Mouse (Mus musculus): ENCODE measurements around the gene Hcn2. TPM values are rescaled to one million over a fixed set of nuclear protein-coding genes. Genes with fewer than 3 reads are reported as not detected.

Gene Hcn2
- polyA plus RNA-seq, 2 experiments: 0.18 to 0.70 TPM

DNA sequence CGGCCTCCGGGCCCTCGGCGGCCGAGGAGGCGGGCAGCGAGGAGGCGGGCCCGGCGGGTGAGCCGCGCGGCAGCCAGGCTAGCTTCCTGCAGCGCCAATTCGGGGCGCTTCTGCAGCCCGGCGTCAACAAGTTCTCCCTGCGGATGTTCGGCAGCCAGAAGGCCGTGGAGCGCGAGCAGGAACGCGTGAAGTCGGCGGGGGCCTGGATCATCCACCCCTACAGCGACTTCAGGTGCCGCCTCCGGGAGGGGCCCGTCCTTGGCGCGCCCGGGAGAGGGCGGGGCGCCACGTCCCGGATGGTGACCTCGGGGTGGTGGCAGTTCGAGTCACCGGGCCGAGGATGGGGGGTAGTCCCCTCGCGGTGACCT is 538 bp downstream of the Hcn2 start:
- 0% methylated on average over 38 of the region's 44 CpGs for WGBS
- no peak for TF ChIP-seq POLR2A (IDR thresholded peaks at IDR 0.05; ENCODE audit: borderline replicate concordance, extremely low read depth, insufficient read depth, insufficient read length)

GRCm38 (mm10) chr10:79717640-79718357 is 1.4 kb downstream of the Hcn2 start:
- 6% methylated on average over 42 of the region's 43 CpGs for WGBS

More for the DNA sequence above, 538 bp downstream of the Hcn2 start:
- Histone ChIP-seq H3K27ac (replicated peaks; ENCODE audit: low read depth, low read length) (no peak overlapping the region), H3K9ac (ENCODE audit: low read depth, low read length, severe bottlenecking) (peak overlapping the region; percentile 48), H3K36me3 (ENCODE audit: control insufficient read depth, insufficient read depth, low read length) (peaks cover 3% of the 10 kb centered on the region; the same call in 1 of the 2 replicates), H3K9me3 (ENCODE audit: control insufficient read depth, low read length) (no peaks in the 10 kb centered on the region), H3K4me2 (replicated peaks; ENCODE audit: low read depth, low read length, severe bottlenecking) (peak overlapping the region; percentile 86), H3K4me1 (ENCODE audit: control insufficient read depth, insufficient read depth, low read length) (peaks cover 9% of the 10 kb centered on the region; the same call in 1 of the 2 replicates), H3K4me3 (replicated peaks; ENCODE audit: low read length) (peak overlapping the region; percentile 53), H3K27me3 (ENCODE audit: control insufficient read depth, insufficient read depth, low read length) (peaks cover 43% of the 10 kb centered on the region)
- DNase-seq (ENCODE audit: low spot score) (no peak), ATAC-seq (ENCODE audit: low FRiP score, low read depth) (no peak)

DNA sequence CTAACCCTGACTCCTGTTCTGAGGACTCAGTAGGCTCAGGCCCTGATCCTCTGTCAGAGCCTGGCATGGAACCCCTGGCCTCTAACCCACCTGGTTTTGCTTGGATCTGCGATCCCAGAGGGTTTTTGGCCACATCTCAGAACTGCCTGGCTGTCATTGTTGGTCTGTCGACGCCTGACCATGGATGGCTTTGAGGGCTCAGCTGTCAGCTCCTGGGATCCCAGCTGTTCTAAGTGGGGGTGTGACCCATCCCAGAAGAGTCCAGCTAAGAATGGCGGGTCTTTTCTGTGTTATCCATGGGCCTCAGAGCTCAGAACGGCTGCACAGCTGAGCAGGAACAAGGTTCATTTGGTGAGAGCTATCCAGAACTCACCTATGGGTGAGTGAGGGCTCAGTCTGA is 4.7 kb downstream of the Hcn2 start:
- Histone ChIP-seq H3K9ac (ENCODE audit: low read depth, low read length, severe bottlenecking) (no peak overlapping the region), H3K4me2 (replicated peaks; ENCODE audit: low read depth, low read length, severe bottlenecking) (no peak overlapping the region), H3K4me1 (ENCODE audit: control insufficient read depth, insufficient read depth, low read length) (peaks cover 9% of the 10 kb centered on the region; the same call in 1 of the 2 replicates), H3K4me3 (replicated peaks; ENCODE audit: low read length) (no peak overlapping the region), H3K9me3 (ENCODE audit: control insufficient read depth, low read length) (no peaks in the 10 kb centered on the region), H3K27ac (replicated peaks; ENCODE audit: low read depth, low read length) (no peak overlapping the region), H3K36me3 (ENCODE audit: control insufficient read depth, insufficient read depth, low read length) (no peaks in the 10 kb centered on the region), H3K27me3 (ENCODE audit: control insufficient read depth, insufficient read depth, low read length) (peaks cover 25% of the 10 kb centered on the region)
- 56% methylated on average over 5 of the region's 5 CpGs for WGBS
- ATAC-seq (ENCODE audit: low FRiP score, low read depth): no peak
- no peak for DNase-seq (ENCODE audit: low spot score)
- no peak for TF ChIP-seq POLR2A (IDR thresholded peaks at IDR 0.05; ENCODE audit: borderline replicate concordance, extremely low read depth, insufficient read depth, insufficient read length)

More at GRCm38 (mm10) chr10:79717640-79718357, 1.4 kb downstream of the Hcn2 start:
- Histone ChIP-seq H3K27me3 (ENCODE audit: control insufficient read depth, insufficient read depth, low read length) (peaks cover 43% of the 10 kb centered on the region), H3K36me3 (ENCODE audit: control insufficient read depth, insufficient read depth, low read length) (no peaks in the 10 kb centered on the region), H3K9me3 (ENCODE audit: control insufficient read depth, low read length) (no peaks in the 10 kb centered on the region), H3K4me2 (replicated peaks; ENCODE audit: low read depth, low read length, severe bottlenecking) (peak overlapping the region; percentile 86), H3K4me3 (replicated peaks; ENCODE audit: low read length) (peak overlapping the region; percentile 53), H3K9ac (ENCODE audit: low read depth, low read length, severe bottlenecking) (no peak overlapping the region), H3K27ac (replicated peaks; ENCODE audit: low read depth, low read length) (no peak overlapping the region), H3K4me1 (ENCODE audit: control insufficient read depth, insufficient read depth, low read length) (peaks cover 9% of the 10 kb centered on the region; the same call in 1 of the 2 replicates)
- no peak for ATAC-seq (ENCODE audit: low FRiP score, low read depth)
- no peak for TF ChIP-seq POLR2A (IDR thresholded peaks at IDR 0.05; ENCODE audit: borderline replicate concordance, extremely low read depth, insufficient read depth, insufficient read length)
- peak; percentile 87 for DNase-seq (ENCODE audit: low spot score)

DNA sequence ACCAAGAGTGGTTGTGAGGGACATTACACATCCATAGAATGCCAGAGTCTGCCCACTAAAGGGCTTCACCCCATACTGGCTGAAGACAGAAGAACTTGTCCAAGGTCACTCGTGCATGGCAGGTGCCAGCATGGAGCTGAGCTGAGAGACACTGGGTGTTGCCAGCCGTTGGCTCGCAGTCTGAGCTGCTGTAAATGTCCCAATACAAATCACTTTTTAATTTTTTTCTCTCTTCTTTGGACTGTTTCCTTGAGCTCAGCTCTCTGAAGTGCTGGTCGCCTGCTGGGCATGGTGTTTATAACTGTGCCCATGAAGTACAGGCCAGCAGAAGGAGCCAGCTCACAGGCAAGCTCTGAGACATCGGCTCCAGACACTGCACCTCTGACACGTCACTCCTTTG is 6.6 kb downstream of the Hcn2 start:
- H3K4me2 ChIP-seq (replicated peaks; ENCODE audit: low read depth, low read length, severe bottlenecking): no peak overlapping the region

DNA sequence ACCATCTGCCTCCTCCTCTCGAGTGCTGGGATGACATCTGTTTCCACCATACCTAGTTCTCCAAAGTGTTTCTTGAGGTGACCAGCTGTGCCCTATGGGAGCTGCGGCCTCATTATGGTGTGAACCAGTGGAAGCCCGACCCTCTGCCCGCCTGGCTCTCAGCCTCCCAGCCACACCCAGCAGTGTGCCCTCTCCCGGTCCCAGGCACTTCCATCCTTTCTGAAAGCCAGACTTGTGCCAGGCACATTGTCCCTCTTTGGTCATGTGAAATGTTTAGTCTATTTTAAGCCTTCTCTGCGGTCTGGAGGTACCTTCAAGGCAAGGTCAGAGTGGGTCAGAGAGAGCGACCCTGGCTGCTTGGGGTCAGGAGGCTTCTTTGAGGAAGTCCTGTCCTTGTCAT is 7.3 kb downstream of the Hcn2 start:
- no peaks in the 10 kb centered on the region for H3K4me1 ChIP-seq (ENCODE audit: control insufficient read depth, insufficient read depth, low read length)
- H3K4me3 ChIP-seq (replicated peaks; ENCODE audit: low read length): no peak overlapping the region
- H3K27me3 ChIP-seq (ENCODE audit: control insufficient read depth, insufficient read depth, low read length): peaks cover 1% of the 10 kb centered on the region; the same call in 1 of the 2 replicates
- ATAC-seq (ENCODE audit: low FRiP score, low read depth) (no peak), DNase-seq (ENCODE audit: low spot score) (no peak)
- 74% methylated on average over 7 of the region's 7 CpGs for WGBS
- no peaks in the 10 kb centered on the region for H3K9me3 ChIP-seq (ENCODE audit: control insufficient read depth, low read length)
- TF ChIP-seq POLR2A (IDR thresholded peaks at IDR 0.05; ENCODE audit: borderline replicate concordance, extremely low read depth, insufficient read depth, insufficient read length): no peak
- no peak overlapping the region for H3K27ac ChIP-seq (replicated peaks; ENCODE audit: low read depth, low read length)
- no peak overlapping the region for H3K4me2 ChIP-seq (replicated peaks; ENCODE audit: low read depth, low read length, severe bottlenecking)
- H3K36me3 ChIP-seq (ENCODE audit: control insufficient read depth, insufficient read depth, low read length): no peaks in the 10 kb centered on the region
- H3K9ac ChIP-seq (ENCODE audit: low read depth, low read length, severe bottlenecking): no peak overlapping the region

More for the DNA sequence above, 6.6 kb downstream of the Hcn2 start:
- no peak for TF ChIP-seq POLR2A (IDR thresholded peaks at IDR 0.05; ENCODE audit: borderline replicate concordance, extremely low read depth, insufficient read depth, insufficient read length)
- Histone ChIP-seq H3K9me3 (ENCODE audit: control insufficient read depth, low read length) (no peaks in the 10 kb centered on the region), H3K27ac (replicated peaks; ENCODE audit: low read depth, low read length) (no peak overlapping the region), H3K4me1 (ENCODE audit: control insufficient read depth, insufficient read depth, low read length) (no peaks in the 10 kb centered on the region), H3K9ac (ENCODE audit: low read depth, low read length, severe bottlenecking) (no peak overlapping the region), H3K36me3 (ENCODE audit: control insufficient read depth, insufficient read depth, low read length) (no peaks in the 10 kb centered on the region), H3K4me3 (replicated peaks; ENCODE audit: low read length) (no peak overlapping the region), H3K27me3 (ENCODE audit: control insufficient read depth, insufficient read depth, low read length) (peaks cover 8% of the 10 kb centered on the region)
- ATAC-seq (ENCODE audit: low FRiP score, low read depth) (no peak), DNase-seq (ENCODE audit: low spot score) (no peak)
- WGBS: 72% methylated on average over 6 of the region's 6 CpGs
